Mouse (Mus musculus): ENCODE measurements around the gene Gtf3a. TPM values are rescaled to one million over a fixed set of nuclear protein-coding genes. Genes with fewer than 3 reads are reported as not detected.
A peak's percentile ranks its signal among the peaks of the same experiment; 100 is the strongest.

The Gtf3a gene
- total RNA-seq (2014; rRNA removed) (53.3 and 71.5 TPM in 2 replicates), polyA plus RNA-seq (2015; fragmentation: Nextera tagmentation; extraction: Ambion mirVana) (94.0 and 96.6 TPM in 2 replicates)

DNA sequence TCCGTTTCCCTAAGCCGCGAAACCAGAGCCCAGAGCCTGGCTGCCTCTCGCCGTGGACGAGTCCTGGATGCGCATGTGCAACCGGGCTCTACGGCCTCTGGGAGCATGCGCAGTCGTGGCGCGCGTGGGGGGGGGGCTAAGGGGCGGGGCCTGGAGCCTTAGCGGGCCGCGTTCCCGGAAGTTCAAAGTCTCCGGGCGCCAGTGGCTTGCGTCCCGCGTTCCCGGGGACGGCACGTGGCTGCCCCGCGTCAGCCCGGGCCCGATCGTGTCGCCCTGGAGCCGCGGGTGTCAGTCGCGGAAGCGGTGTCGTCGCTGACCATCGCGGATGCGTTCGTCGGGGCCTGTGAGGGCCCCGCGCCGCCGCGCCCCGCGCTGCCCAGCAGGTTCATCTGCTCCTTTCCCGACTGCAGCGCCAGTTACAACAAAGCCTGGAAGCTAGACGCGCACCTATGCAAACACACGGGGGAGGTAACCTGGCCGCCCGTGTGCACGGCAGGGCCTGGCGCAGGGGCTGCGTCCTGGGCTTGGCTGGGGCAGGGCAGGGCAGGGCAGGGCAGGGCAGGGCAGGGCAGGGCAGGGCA lies at the start of gene Gtf3a:
Gene Gtf3a, plus strand, starts transcription at position 150 of the 581 bp plus-strand sequence.
- Histone ChIP-seq H3K27ac (peak within 1 kb of the TSS; percentile 74), H3K36me3 (ENCODE audit: insufficient read depth, low read length) (peaks cover 21% of the 10 kb centered on the region; the same call in 1 of the 2 replicates), H3K4me1 (ENCODE audit: insufficient read depth, low read length) (peaks cover 5% of the 10 kb centered on the region; the same call in 1 of the 2 replicates), H3K27me3 (ENCODE audit: insufficient read depth, low read length) (no peaks in the 10 kb centered on the region), H3K9ac (replicated peaks; ENCODE audit: low read length) (peak within 1 kb of the TSS; percentile 69), H3K9me3 (ENCODE audit: low read length) (no peaks in the 10 kb centered on the region), H3K4me3 (ENCODE audit: low read length) (peak within 1 kb of the TSS; percentile 77), H3K4me2 (ENCODE audit: low read depth, low read length) (peak within 1 kb of the TSS; percentile 98)
- WGBS, result under 1% methylated on average over 53 of the region's 62 CpGs
- peak; percentile 95 for DNase-seq (ENCODE audit: low spot score)
- no peak for TF ChIP-seq CTCF (IDR thresholded peaks at IDR 0.05; ENCODE audit: low read depth)
- peak; percentile 93 for ATAC-seq

GRCm38 (mm10) chr5:146900331-146900730 lies 48.1 kb upstream of the Gtf3a start:
- H3K4me2 ChIP-seq (ENCODE audit: low read depth, low read length), result no peak overlapping the region
- H3K9ac ChIP-seq (replicated peaks; ENCODE audit: low read length), result no peak overlapping the region
- H3K4me3 ChIP-seq (ENCODE audit: low read length), result no peak overlapping the region
- H3K4me1 ChIP-seq (ENCODE audit: insufficient read depth, low read length), result no peaks in the 10 kb centered on the region
- H3K27ac ChIP-seq, result no peak overlapping the region
- 25% methylated on average over 7 of the region's 7 CpGs for WGBS
- no peaks in the 10 kb centered on the region for H3K36me3 ChIP-seq (ENCODE audit: insufficient read depth, low read length)
- DNase-seq (ENCODE audit: low spot score), result peak; percentile 25
- H3K9me3 ChIP-seq (ENCODE audit: low read length), result no peaks in the 10 kb centered on the region
- TF ChIP-seq CTCF (IDR thresholded peaks at IDR 0.05; ENCODE audit: low read depth), result no peak
- H3K27me3 ChIP-seq (ENCODE audit: insufficient read depth, low read length), result no peaks in the 10 kb centered on the region
- no peak for ATAC-seq

DNA sequence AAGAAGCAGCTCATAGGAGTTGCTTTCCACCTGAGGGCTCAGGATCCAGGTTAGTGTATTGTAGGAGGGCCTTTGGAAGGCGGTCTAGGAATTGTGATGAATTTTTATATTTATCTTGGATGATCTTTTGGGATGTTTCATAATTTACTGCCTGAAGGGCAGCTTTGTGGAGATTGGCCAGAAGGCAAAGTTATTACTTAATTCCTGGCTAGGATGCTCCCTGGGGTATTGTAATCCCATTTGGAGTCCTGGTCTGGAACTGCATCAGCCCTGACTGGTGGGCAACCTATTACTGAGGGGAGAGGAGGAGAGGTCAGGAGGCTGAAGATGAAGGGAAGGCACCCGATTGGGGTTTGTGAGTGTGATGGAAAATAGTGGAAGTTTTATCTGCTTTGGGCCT lies 47.0 kb upstream of the Gtf3a start:
- Histone ChIP-seq H3K9ac (replicated peaks; ENCODE audit: low read length) (no peak overlapping the region), H3K27ac (no peak overlapping the region), H3K4me2 (ENCODE audit: low read depth, low read length) (no peak overlapping the region), H3K4me3 (ENCODE audit: low read length) (no peak overlapping the region), H3K27me3 (ENCODE audit: insufficient read depth, low read length) (no peaks in the 10 kb centered on the region), H3K4me1 (ENCODE audit: insufficient read depth, low read length) (0 out of 2 replicates have a peak, but pooled peaks cover 3% of the 10 kb centered on the region), H3K36me3 (ENCODE audit: insufficient read depth, low read length) (no peaks in the 10 kb centered on the region), H3K9me3 (ENCODE audit: low read length) (no peaks in the 10 kb centered on the region)
- ATAC-seq (no peak), DNase-seq (ENCODE audit: low spot score) (no peak)
- WGBS, result 79% methylated on average over 2 of the region's 2 CpGs
- no peak for TF ChIP-seq CTCF (IDR thresholded peaks at IDR 0.05; ENCODE audit: low read depth)

DNA sequence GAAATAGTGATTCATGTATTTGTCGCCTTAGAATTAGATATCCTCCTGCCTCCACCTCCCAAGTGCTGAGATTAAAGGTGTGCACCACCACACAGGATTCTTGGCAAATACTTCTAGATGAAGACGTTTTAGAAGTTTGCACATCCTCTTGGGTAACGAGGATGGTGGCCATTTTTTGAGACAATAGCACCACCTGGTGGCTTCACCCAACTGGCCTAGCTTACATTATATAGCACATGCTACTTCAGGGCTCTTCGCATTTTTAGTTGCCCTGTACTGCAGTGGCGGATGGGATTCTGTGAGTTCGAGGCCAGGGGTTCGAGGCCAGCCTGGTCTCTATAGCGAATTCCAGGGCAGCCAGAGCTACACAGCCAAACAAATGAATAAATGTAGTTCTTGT lies 44.1 kb upstream of the Gtf3a start:
- Histone ChIP-seq H3K4me3 (ENCODE audit: low read length) (no peak overlapping the region), H3K4me1 (ENCODE audit: insufficient read depth, low read length) (0 out of 2 replicates have a peak, but pooled peaks cover 3% of the 10 kb centered on the region), H3K9ac (replicated peaks; ENCODE audit: low read length) (no peak overlapping the region), H3K27ac (no peak overlapping the region), H3K36me3 (ENCODE audit: insufficient read depth, low read length) (no peaks in the 10 kb centered on the region), H3K27me3 (ENCODE audit: insufficient read depth, low read length) (no peaks in the 10 kb centered on the region), H3K9me3 (ENCODE audit: low read length) (no peaks in the 10 kb centered on the region), H3K4me2 (ENCODE audit: low read depth, low read length) (no peak overlapping the region)
- WGBS, result 35% methylated on average over 8 of the region's 8 CpGs
- ATAC-seq (peak; percentile 79), DNase-seq (ENCODE audit: low spot score) (peak; percentile 92)
- TF ChIP-seq CTCF (IDR thresholded peaks at IDR 0.05; ENCODE audit: low read depth), result peak; percentile 92

DNA sequence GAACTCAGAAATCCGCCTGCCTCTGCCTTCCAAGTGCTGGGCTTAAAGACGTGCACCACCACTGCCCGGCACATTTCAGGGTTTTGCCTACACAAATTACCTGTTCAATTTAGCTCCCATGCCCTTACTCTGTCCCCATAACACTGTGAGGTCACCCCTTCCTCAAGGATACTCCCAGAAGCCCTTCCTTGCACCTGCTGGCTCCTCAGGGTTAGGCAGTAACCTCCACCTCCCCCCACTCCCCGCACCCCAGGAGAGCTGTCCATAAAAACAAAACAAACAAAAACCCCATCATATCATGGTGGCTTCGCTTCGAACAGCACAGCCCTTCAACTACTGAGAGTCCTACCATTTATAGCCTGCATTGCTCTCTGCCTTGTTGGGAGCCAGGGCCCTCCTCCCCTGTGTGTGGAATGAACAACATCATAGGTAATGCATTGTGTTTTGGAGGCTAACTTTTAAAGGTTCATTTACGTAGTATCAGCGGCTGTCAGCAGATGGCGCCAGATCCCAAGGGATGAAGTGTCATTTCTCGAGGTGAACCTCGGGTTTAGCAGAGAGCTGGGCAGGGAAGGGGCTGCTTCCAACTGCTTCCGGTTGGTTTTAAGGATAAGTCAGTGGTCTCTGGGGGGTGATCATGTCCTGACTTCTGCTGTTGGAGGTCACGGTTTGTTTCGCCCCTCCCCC lies 42.8 kb upstream of the Gtf3a start:
- WGBS, result 28% methylated on average over 14 of the region's 14 CpGs
- peak; percentile 59 for ATAC-seq
- H3K4me3 ChIP-seq (ENCODE audit: low read length), result no peak overlapping the region

DNA sequence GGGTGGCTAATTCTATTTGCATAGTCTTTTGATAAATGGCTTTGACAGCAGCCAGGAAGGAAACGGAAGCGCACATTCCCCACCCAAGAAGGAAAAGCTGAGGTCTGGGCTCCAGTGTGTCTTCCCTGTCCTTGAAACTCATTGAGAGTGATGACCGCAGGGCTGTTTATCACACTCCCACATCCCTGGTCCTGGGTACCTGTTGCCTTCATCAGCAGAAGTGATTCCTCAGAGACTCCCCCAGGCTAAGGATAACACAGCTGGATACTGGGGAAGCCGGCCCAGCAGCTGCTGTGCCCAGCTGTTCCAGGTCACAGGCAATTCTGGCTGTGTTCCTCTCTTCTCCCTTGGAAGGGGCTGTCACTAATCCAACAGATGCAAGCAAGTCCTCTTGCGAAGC lies 40.9 kb upstream of the Gtf3a start:
- Histone ChIP-seq H3K27me3 (ENCODE audit: insufficient read depth, low read length) (no peaks in the 10 kb centered on the region), H3K4me2 (ENCODE audit: low read depth, low read length) (no peak overlapping the region), H3K36me3 (ENCODE audit: insufficient read depth, low read length) (no peaks in the 10 kb centered on the region), H3K4me3 (ENCODE audit: low read length) (no peak overlapping the region), H3K9ac (replicated peaks; ENCODE audit: low read length) (no peak overlapping the region), H3K4me1 (ENCODE audit: insufficient read depth, low read length) (0 out of 2 replicates have a peak, but pooled peaks cover 3% of the 10 kb centered on the region), H3K27ac (no peak overlapping the region), H3K9me3 (ENCODE audit: low read length) (no peaks in the 10 kb centered on the region)
- ATAC-seq (no peak), DNase-seq (ENCODE audit: low spot score) (no peak)
- 53% methylated on average over 5 of the region's 5 CpGs for WGBS
- no peak for TF ChIP-seq CTCF (IDR thresholded peaks at IDR 0.05; ENCODE audit: low read depth)

More for the DNA sequence above, 42.8 kb upstream of the Gtf3a start:
- peak; percentile 93 for DNase-seq (ENCODE audit: low spot score)
- Histone ChIP-seq H3K36me3 (ENCODE audit: insufficient read depth, low read length) (no peaks in the 10 kb centered on the region), H3K4me1 (ENCODE audit: insufficient read depth, low read length) (0 out of 2 replicates have a peak, but pooled peaks cover 3% of the 10 kb centered on the region), H3K9ac (replicated peaks; ENCODE audit: low read length) (no peak overlapping the region), H3K9me3 (ENCODE audit: low read length) (no peaks in the 10 kb centered on the region), H3K4me2 (ENCODE audit: low read depth, low read length) (peak overlapping the region; percentile 40; the same call in 1 of the 2 replicates), H3K27ac (no peak overlapping the region), H3K27me3 (ENCODE audit: insufficient read depth, low read length) (no peaks in the 10 kb centered on the region)
- TF ChIP-seq CTCF (IDR thresholded peaks at IDR 0.05; ENCODE audit: low read depth), result peak; percentile 92

Measured in hindbrain, postnatal 0 days (tissue).